Comparison of ENCODE assay signal across 25 mouse cellular contexts in the genomic region with DNA sequence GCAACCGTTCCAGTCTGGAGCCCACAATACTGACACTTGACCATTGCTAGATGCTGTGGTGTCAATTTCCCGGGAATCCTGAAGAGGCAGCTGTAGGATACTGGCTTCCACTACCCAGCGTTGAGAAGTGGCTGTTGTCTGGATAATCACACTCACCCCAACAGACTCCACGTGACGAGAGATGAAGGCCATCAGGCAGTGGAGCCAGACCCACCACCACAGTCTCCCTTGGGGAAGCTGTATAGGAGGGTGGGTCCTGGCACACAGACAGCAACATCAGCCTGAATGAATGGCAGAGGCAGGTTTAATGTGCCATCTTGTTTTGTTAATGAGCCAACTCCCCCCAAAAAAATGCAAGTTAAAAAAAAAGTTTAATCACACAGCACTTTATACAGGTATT. TPM values are rescaled to one million over a fixed set of nuclear protein-coding genes. Genes with fewer than 3 reads are reported as not detected.
DNase-seq lines count a peak whose midpoint lies in the region; ATAC-seq and TF ChIP-seq lines count a peak whose summit lies in the region.
"Had no signal": no experiment of that assay in that cellular context is flagged by ENCODE, and none has a peak within 500 bp of the region (broad histone marks: within the 10 kb centered on the region; RNA-seq: fewer than 3 reads in every experiment).

No protein-coding gene starts in this region.

- 53% methylated on average over 5 of the region's 5 CpGs for WGBS in liver, embryonic 12.5 days (ENCODE audit: insufficient replicate concordance)
- 48% methylated on average over 5 of the region's 5 CpGs for WGBS in liver, embryonic 16.5 days (ENCODE audit: insufficient replicate concordance)
- WGBS in kidney, embryonic 15.5 days, result 80% methylated on average over 5 of the region's 5 CpGs

- no peak for ATAC-seq in erythroblast, adult 5-6 weeks (replicated peaks; ENCODE audit: low FRiP score, poor library complexity, severe bottlenecking)
- ATAC-seq in liver, embryonic 12.5 days, result no peak
- ATAC-seq in liver, embryonic 16.5 days (ENCODE audit: low read depth), result no peak
- no peak for ATAC-seq in kidney, embryonic 15.5 days (replicated peaks; ENCODE audit: low FRiP score)
- ATAC-seq: CD4-positive, CD25-positive, alpha-beta regulatory T cell, adult 4 months; forebrain, embryonic 15.5 days; hindbrain, postnatal 0 days had no signal

- no peak; a peak in 1 of 4 replicates for TF ChIP-seq POLR2A in MEL (IDR thresholded peaks at IDR 0.05; ENCODE audit: control insufficient read depth in 1 of 2, insufficient read depth in 1 of 2, low read depth in 1 of 2, low read length in 2 of 2, poor library complexity in 1 of 2)

- H3K4me1 ChIP-seq in erythroblast, embryonic 14.5 days (ENCODE audit: control insufficient read depth), result peaks cover 92% of the 10 kb centered on the region
- peaks cover 8 to 20% of the 10 kb centered on the region in 2 experiments; a peak in 3 of 4 replicates for H3K4me1 ChIP-seq in MEL (ENCODE audit: control insufficient read depth in 1 of 2, insufficient read depth in 2 of 2, low read length in 2 of 2)
- H3K4me1 ChIP-seq in liver, embryonic 12.5 days, result peaks cover 74% of the 10 kb centered on the region
- H3K4me1 ChIP-seq in liver, embryonic 16.5 days (ENCODE audit: control insufficient read depth, low read depth, low read length), result peaks cover 61% of the 10 kb centered on the region
- peaks cover 22% of the 10 kb centered on the region for H3K4me1 ChIP-seq in kidney, embryonic 15.5 days

- TF ChIP-seq EP300 in MEL (IDR thresholded peaks at IDR 0.05; ENCODE audit: low read depth in 1 of 2, low read length in 2 of 2), result no peak

- peak overlapping the region; percentile 70 for H3K4me3 ChIP-seq in erythroblast, embryonic 14.5 days (replicated peaks)
- H3K4me3 ChIP-seq in MEL (ENCODE audit: control insufficient read depth in 1 of 2, insufficient read depth in 1 of 2, low read depth in 2 of 2, low read length in 2 of 2), result no peak overlapping the region
- H3K4me3 ChIP-seq in liver, embryonic 12.5 days, result peak overlapping the region; percentile 25; the same call in 1 of the 2 replicates
- peak overlapping the region; percentile 25 for H3K4me3 ChIP-seq in liver, embryonic 16.5 days (ENCODE audit: low read depth, low read length)
- no peak overlapping the region for H3K4me3 ChIP-seq in kidney, embryonic 15.5 days (replicated peaks)
- H3K4me3 ChIP-seq: embryonic facial prominence, embryonic 13.5 days; forebrain, embryonic 10.5 days; forebrain, embryonic 15.5 days; heart, embryonic 15.5 days; hindbrain, embryonic 13.5 days had no signal

- H3K36me3 ChIP-seq in erythroblast, embryonic 14.5 days (ENCODE audit: control insufficient read depth), result peaks cover 80% of the 10 kb centered on the region
- H3K36me3 ChIP-seq in MEL (ENCODE audit: control insufficient read depth in 1 of 2, insufficient read depth in 2 of 2, low read length in 2 of 2), result peaks cover 3 to 14% of the 10 kb centered on the region in 2 experiments; a peak in 3 of 4 replicates
- H3K36me3 ChIP-seq in liver, embryonic 12.5 days, result peaks cover 75% of the 10 kb centered on the region
- peaks cover 47% of the 10 kb centered on the region for H3K36me3 ChIP-seq in liver, embryonic 16.5 days (ENCODE audit: control insufficient read depth, insufficient read depth)
- peaks cover 51% of the 10 kb centered on the region for H3K36me3 ChIP-seq in kidney, embryonic 15.5 days

- peaks cover 25% of the 10 kb centered on the region for H3K79me2 ChIP-seq in MEL (ENCODE audit: control insufficient read depth, insufficient read depth, low read length, poor library complexity)

- peak overlapping the region; percentile 99 for H3K4me2 ChIP-seq in liver, embryonic 12.5 days
- peak overlapping the region; percentile 98 for H3K4me2 ChIP-seq in liver, embryonic 16.5 days (ENCODE audit: low read depth, low read length)
- no peak overlapping the region for H3K4me2 ChIP-seq in kidney, embryonic 15.5 days
- H3K4me2 ChIP-seq: embryonic facial prominence, embryonic 13.5 days; forebrain, embryonic 15.5 days; heart, embryonic 15.5 days; hindbrain, embryonic 13.5 days had no signal

- H3K9ac ChIP-seq in MEL (ENCODE audit: control insufficient read depth, low read depth, low read length, poor library complexity, severe bottlenecking), result no peak overlapping the region; the same call in 1 of the 2 replicates
- peak overlapping the region; percentile 64 for H3K9ac ChIP-seq in liver, embryonic 12.5 days
- peak overlapping the region; percentile 63 for H3K9ac ChIP-seq in liver, embryonic 16.5 days (ENCODE audit: low read depth, low read length)
- H3K9ac ChIP-seq in kidney, embryonic 15.5 days, result no peak overlapping the region
- H3K9ac ChIP-seq: embryonic facial prominence, embryonic 13.5 days; forebrain, embryonic 15.5 days; heart, embryonic 15.5 days; hindbrain, embryonic 13.5 days had no signal

- TF ChIP-seq CTCF in MEL (IDR thresholded peaks at IDR 0.05 in 2 of 3, conservative IDR thresholded peaks at IDR 0.05 in 1 of 3; ENCODE audit: control insufficient read depth in 1 of 3, insufficient read depth in 1 of 3, low read depth in 2 of 3, low read length in 3 of 3, poor library complexity in 1 of 3, severe bottlenecking in 1 of 3), result no peak

- no peak for DNase-seq in MEL (ENCODE audit: low read depth, low spot score)
- DNase-seq in kidney, adult 11 months, result no peak
- DNase-seq: adrenal gland, postnatal 10 days; B cell, adult 2 months; cerebellum, adult 11-12 months; cerebellum, adult 9-10 months; gastrocnemius, postnatal 14 days; heart, postnatal 14 days had no signal

- H3K27ac ChIP-seq in MEL (ENCODE audit: control insufficient read depth, low read depth, low read length), result peak overlapping the region; percentile 36; the same call in 1 of the 2 replicates
- H3K27ac ChIP-seq in liver, embryonic 12.5 days, result peak overlapping the region; percentile 93
- H3K27ac ChIP-seq in liver, embryonic 16.5 days (ENCODE audit: low read length), result peak overlapping the region; percentile 99
- H3K27ac ChIP-seq in kidney, embryonic 15.5 days, result no peak overlapping the region
- H3K27ac ChIP-seq: embryonic facial prominence, embryonic 13.5 days; forebrain, embryonic 10.5 days; forebrain, embryonic 15.5 days; heart, embryonic 15.5 days; hindbrain, embryonic 13.5 days; hindbrain, postnatal 0 days had no signal

- no peak for TF ChIP-seq RAD21 in MEL (IDR thresholded peaks at IDR 0.05; ENCODE audit: low read depth, low read length)

- H3K9me3 ChIP-seq in erythroblast, embryonic 14.5 days (ENCODE audit: control insufficient read depth, low read length), result no peaks in the 10 kb centered on the region
- no peaks in the 10 kb centered on the region for H3K9me3 ChIP-seq in MEL (replicated peaks; ENCODE audit: insufficient read depth, low read length)
- H3K9me3 ChIP-seq in liver, embryonic 12.5 days (replicated peaks), result no peaks in the 10 kb centered on the region
- H3K9me3 ChIP-seq in liver, embryonic 16.5 days (replicated peaks; ENCODE audit: control insufficient read depth, low read length), result no peaks in the 10 kb centered on the region
- no peaks in the 10 kb centered on the region for H3K9me3 ChIP-seq in kidney, embryonic 15.5 days (replicated peaks)
- H3K9me3 ChIP-seq: embryonic facial prominence, embryonic 13.5 days; forebrain, embryonic 10.5 days; forebrain, embryonic 15.5 days; G1E; heart, embryonic 15.5 days; hindbrain, embryonic 13.5 days had no signal

- H3K27me3 ChIP-seq in erythroblast, embryonic 14.5 days (ENCODE audit: control insufficient read depth), result peaks cover 16% of the 10 kb centered on the region
- H3K27me3 ChIP-seq in MEL (ENCODE audit: control insufficient read depth in 1 of 2, insufficient read depth in 2 of 2, low read length in 2 of 2), result no peaks in the 10 kb centered on the region
- peaks cover 16% of the 10 kb centered on the region for H3K27me3 ChIP-seq in liver, embryonic 12.5 days (replicated peaks)
- H3K27me3 ChIP-seq in liver, embryonic 16.5 days (ENCODE audit: control insufficient read depth, insufficient read depth, low read depth, low read length), result peaks cover 17% of the 10 kb centered on the region
- H3K27me3 ChIP-seq in kidney, embryonic 15.5 days, result peaks cover 23% of the 10 kb centered on the region

RNA-seq across cellular contexts. Expression of gene Sphk1, which starts 6.7 kb away (rescaled TPM):
- polyA plus RNA-seq in erythroblast, embryonic 14.5 days (2012), result 13.6 and 14.3 TPM in 2 replicates
- total RNA-seq in erythroblast, adult 5-6 weeks (2015; ENCODE audit: low replicate concordance), result 14.2 and 15.9 TPM in 2 replicates
- total RNA-seq in erythroblast, adult 5-6 weeks (2017; ENCODE audit: low replicate concordance), result 45.3 and 46.3 TPM in 2 replicates
- total RNA-seq in MEL (2012; rRNA removed), result 77.5 and 127 TPM in 2 replicates
- 10 to 100 TPM in 1 of 2 experiments, not detected in 1; 53.5 TPM for polyA plus RNA-seq in MEL (2012; ENCODE audit: insufficient read depth in 1 of 2, insufficient read length in 2 of 2, low read depth in 1 of 2, low replicate concordance in 2 of 2, missing spikeins in 1 of 2)
- 26.9 and 28.0 TPM in 2 replicates for polyA plus RNA-seq in liver, embryonic 12.5 days (2016; fragmentation: Nextera tagmentation; extraction: Ambion mirVana)
- polyA plus RNA-seq in liver, embryonic 16.5 days (2015; fragmentation: Nextera tagmentation; extraction: Ambion mirVana), result 23.7 and 24.3 TPM in 2 replicates
- 4.1 and 6.3 TPM in 2 replicates for polyA plus RNA-seq in kidney, embryonic 15.5 days (2015; fragmentation: Nextera tagmentation; extraction: Ambion mirVana)

RNA-seq across cellular contexts. Expression of gene Prpsap1, which starts 43.4 kb away (rescaled TPM):
- 1.2 and 1.4 TPM in 2 replicates for polyA plus RNA-seq in erythroblast, embryonic 14.5 days (2012)
- 9.8 and 11.1 TPM in 2 replicates for total RNA-seq in erythroblast, adult 5-6 weeks (2015; ENCODE audit: low replicate concordance)
- 9.2 and 14.1 TPM in 2 replicates for total RNA-seq in erythroblast, adult 5-6 weeks (2017; ENCODE audit: low replicate concordance)
- 142 and 155 TPM in 2 replicates for total RNA-seq in MEL (2012; rRNA removed)
- polyA plus RNA-seq in MEL (2012; ENCODE audit: insufficient read depth in 1 of 2, insufficient read length in 2 of 2, low read depth in 1 of 2, low replicate concordance in 2 of 2, missing spikeins in 1 of 2), result 100 to 1,000 TPM in 1 of 2 experiments, not detected in 1; 112 TPM
- 69.9 and 77.1 TPM in 2 replicates for polyA plus RNA-seq in liver, embryonic 12.5 days (2016; fragmentation: Nextera tagmentation; extraction: Ambion mirVana)
- polyA plus RNA-seq in liver, embryonic 16.5 days (2015; fragmentation: Nextera tagmentation; extraction: Ambion mirVana), result 47.6 and 47.9 TPM in 2 replicates
- polyA plus RNA-seq in kidney, embryonic 15.5 days (2015; fragmentation: Nextera tagmentation; extraction: Ambion mirVana), result 196 and 208 TPM in 2 replicates

RNA-seq across cellular contexts. Expression of gene Ube2o, which starts 43.9 kb away (rescaled TPM):
- 71.6 and 80.5 TPM in 2 replicates for polyA plus RNA-seq in erythroblast, embryonic 14.5 days (2012)
- total RNA-seq in erythroblast, adult 5-6 weeks (2015; ENCODE audit: low replicate concordance), result 473 and 508 TPM in 2 replicates
- total RNA-seq in erythroblast, adult 5-6 weeks (2017; ENCODE audit: low replicate concordance), result 800 and 935 TPM in 2 replicates
- 22.9 and 31.1 TPM in 2 replicates for total RNA-seq in MEL (2012; rRNA removed)
- 10 to 100 TPM in 1 of 2 experiments, not detected in 1; 42.8 TPM for polyA plus RNA-seq in MEL (2012; ENCODE audit: insufficient read depth in 1 of 2, insufficient read length in 2 of 2, low read depth in 1 of 2, low replicate concordance in 2 of 2, missing spikeins in 1 of 2)
- 40.0 and 40.2 TPM in 2 replicates for polyA plus RNA-seq in liver, embryonic 12.5 days (2016; fragmentation: Nextera tagmentation; extraction: Ambion mirVana)
- 15.1 and 18.1 TPM in 2 replicates for polyA plus RNA-seq in liver, embryonic 16.5 days (2015; fragmentation: Nextera tagmentation; extraction: Ambion mirVana)
- polyA plus RNA-seq in kidney, embryonic 15.5 days (2015; fragmentation: Nextera tagmentation; extraction: Ambion mirVana), result 7.3 and 7.4 TPM in 2 replicates

RNA-seq across cellular contexts. Expression of gene Aanat, which starts 48.8 kb away (rescaled TPM):
- polyA plus RNA-seq in erythroblast, embryonic 14.5 days (2012), result not detected in 2 replicates
- total RNA-seq in erythroblast, adult 5-6 weeks (2015; ENCODE audit: low replicate concordance), result not detected in 2 replicates
- not detected in 2 replicates for total RNA-seq in erythroblast, adult 5-6 weeks (2017; ENCODE audit: low replicate concordance)
- not detected in 2 replicates for total RNA-seq in MEL (2012; rRNA removed)
- not detected for polyA plus RNA-seq in MEL (2012; ENCODE audit: insufficient read depth in 1 of 2, insufficient read length in 2 of 2, low read depth in 1 of 2, low replicate concordance in 2 of 2, missing spikeins in 1 of 2)
- not detected in 2 replicates for polyA plus RNA-seq in liver, embryonic 12.5 days (2016; fragmentation: Nextera tagmentation; extraction: Ambion mirVana)
- not detected in 2 replicates for polyA plus RNA-seq in liver, embryonic 16.5 days (2015; fragmentation: Nextera tagmentation; extraction: Ambion mirVana)
- polyA plus RNA-seq in kidney, embryonic 15.5 days (2015; fragmentation: Nextera tagmentation; extraction: Ambion mirVana), result not detected in 2 replicates
- total RNA-seq: adrenal gland, postnatal 10 days; adrenal gland, postnatal 4 days; G1E; gastrocnemius, postnatal 14 days; heart, adult 8-10 months; heart, postnatal 14 days; hematopoietic stem cell, adult 5-6 weeks had no signal
- polyA plus RNA-seq: CD4-positive, CD25-positive, alpha-beta regulatory T cell, adult 4 months; embryonic facial prominence, embryonic 13.5 days; forebrain, embryonic 10.5 days; G1E; gonadal fat pad, adult 2 months; heart, embryonic 15.5 days had no signal

Comparison
In these comparisons a context has a peak if more than half of its experiments do, and no peak if none do; other contexts are left out.
1. H3K4me3 ChIP-seq: peak in erythroblast, embryonic 14.5 days (single experiment), liver, embryonic 12.5 days (single experiment) and liver, embryonic 16.5 days (single experiment); none in MEL (0 of 2) and kidney, embryonic 15.5 days (single experiment).
2. H3K9ac ChIP-seq: peak in liver, embryonic 12.5 days (single experiment) and liver, embryonic 16.5 days (single experiment); none in MEL (single experiment) and kidney, embryonic 15.5 days (single experiment).